Mouse (Mus musculus): ENCODE results near the gene Sash1. TPM values are rescaled to one million over a fixed set of nuclear protein-coding genes. Genes with fewer than 3 reads are reported as not detected.

Gene Sash1
- polyA plus RNA-seq, 1 experiment from 2014 or later = 6.2 TPM

DNA sequence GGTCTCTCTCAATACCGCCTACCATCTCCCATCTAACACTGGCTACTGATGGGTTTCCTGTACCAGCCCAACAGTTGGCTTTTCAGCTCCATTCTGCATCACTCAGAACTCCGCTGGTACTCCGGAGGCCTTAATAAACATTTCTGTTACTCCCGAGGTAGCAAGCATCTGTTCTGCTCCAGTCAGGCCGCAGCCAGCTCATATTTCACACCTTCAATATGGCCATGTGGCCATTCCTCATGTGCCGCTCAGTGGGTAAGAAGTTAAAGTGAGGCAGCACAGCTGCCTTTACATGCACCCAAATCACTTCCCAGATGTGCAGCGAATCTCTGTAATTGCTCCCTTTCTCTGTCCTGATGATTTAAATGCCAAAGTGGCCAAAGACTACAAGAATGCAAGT is 32.5 kb downstream of the Sash1 start:
- DNase-seq (ENCODE audit: low spot score) (peak; percentile 57), ATAC-seq (ENCODE audit: low read depth) (no peak)
- H3K9me3 ChIP-seq (ENCODE audit: control insufficient read depth, low read length) = no peaks in the 10 kb centered on the region
- 36% methylated on average over 7 of the region's 7 CpGs for WGBS
- peaks cover 10% of the 10 kb centered on the region; the same call in 1 of the 2 replicates for H3K36me3 ChIP-seq (ENCODE audit: control insufficient read depth, insufficient read depth, low read length)
- H3K9ac ChIP-seq (ENCODE audit: low read depth, low read length) = no peak overlapping the region
- no peak overlapping the region; the same call in 1 of the 2 replicates for H3K27ac ChIP-seq (replicated peaks; ENCODE audit: low read depth, low read length)
- no peak overlapping the region for H3K4me2 ChIP-seq (ENCODE audit: low read depth, low read length)
- H3K4me1 ChIP-seq (ENCODE audit: control insufficient read depth, insufficient read depth, low read length) = no peaks in the 10 kb centered on the region
- no peak overlapping the region for H3K4me3 ChIP-seq (ENCODE audit: low read depth, low read length)
- H3K27me3 ChIP-seq (replicated peaks; ENCODE audit: control insufficient read depth, insufficient read depth, low read length) = no peaks in the 10 kb centered on the region

DNA sequence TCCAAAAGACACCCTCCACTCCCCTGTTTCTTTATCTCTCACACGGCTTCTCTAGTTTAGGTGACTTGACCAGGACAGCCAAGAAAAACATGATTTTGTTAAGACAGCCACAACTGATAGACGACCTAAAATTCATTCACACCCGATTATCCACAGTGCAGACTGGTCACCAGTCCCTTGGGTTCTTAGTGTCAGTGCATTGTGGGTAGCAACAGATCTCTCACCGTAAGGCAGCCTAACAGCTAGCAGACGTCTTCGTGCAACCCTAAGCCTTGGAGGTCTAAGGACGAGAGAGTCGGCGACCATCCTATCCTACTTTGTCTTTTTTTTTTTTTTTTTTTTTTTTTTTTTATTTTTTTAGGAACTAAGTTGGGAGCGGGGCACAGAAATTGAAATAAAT is 34.2 kb downstream of the Sash1 start:
- Histone ChIP-seq H3K36me3 (ENCODE audit: control insufficient read depth, insufficient read depth, low read length) (peaks cover 10% of the 10 kb centered on the region; the same call in 1 of the 2 replicates), H3K4me1 (ENCODE audit: control insufficient read depth, insufficient read depth, low read length) (no peaks in the 10 kb centered on the region), H3K9me3 (ENCODE audit: control insufficient read depth, low read length) (no peaks in the 10 kb centered on the region), H3K4me2 (ENCODE audit: low read depth, low read length) (no peak overlapping the region), H3K4me3 (ENCODE audit: low read depth, low read length) (no peak overlapping the region), H3K9ac (ENCODE audit: low read depth, low read length) (no peak overlapping the region), H3K27ac (replicated peaks; ENCODE audit: low read depth, low read length) (no peak overlapping the region), H3K27me3 (replicated peaks; ENCODE audit: control insufficient read depth, insufficient read depth, low read length) (no peaks in the 10 kb centered on the region)
- DNase-seq (ENCODE audit: low spot score) = no peak
- 78% methylated on average over 10 of the region's 10 CpGs for WGBS
- no peak for ATAC-seq (ENCODE audit: low read depth)

DNA sequence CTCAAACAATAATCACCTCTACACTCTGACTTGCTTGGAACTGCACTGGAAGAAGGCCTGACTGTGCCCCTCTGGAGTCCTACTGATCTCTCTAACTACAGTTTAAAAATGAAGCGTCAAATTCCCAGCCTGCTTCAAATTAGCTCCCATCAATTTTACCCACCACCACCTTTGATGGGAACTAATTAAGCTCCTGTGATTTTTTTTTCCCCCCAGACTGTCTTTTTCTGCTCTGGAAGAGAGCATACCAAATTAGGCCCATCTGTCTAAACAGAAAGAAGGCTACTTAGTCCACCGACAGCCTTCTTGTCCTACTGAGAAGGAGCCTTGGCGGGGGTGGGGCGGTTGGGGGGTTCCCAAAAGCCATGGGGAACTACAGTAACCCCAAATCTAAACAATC is 37.9 kb downstream of the Sash1 start:
- peaks cover 10% of the 10 kb centered on the region; the same call in 1 of the 2 replicates for H3K36me3 ChIP-seq (ENCODE audit: control insufficient read depth, insufficient read depth, low read length)
- no peaks in the 10 kb centered on the region for H3K27me3 ChIP-seq (replicated peaks; ENCODE audit: control insufficient read depth, insufficient read depth, low read length)
- ATAC-seq (ENCODE audit: low read depth) = no peak
- no peak for DNase-seq (ENCODE audit: low spot score)
- peaks cover 6% of the 10 kb centered on the region; the same call in 1 of the 2 replicates for H3K4me1 ChIP-seq (ENCODE audit: control insufficient read depth, insufficient read depth, low read length)
- H3K9ac ChIP-seq (ENCODE audit: low read depth, low read length) = no peak overlapping the region
- H3K9me3 ChIP-seq (ENCODE audit: control insufficient read depth, low read length) = no peaks in the 10 kb centered on the region
- no peak overlapping the region for H3K4me2 ChIP-seq (ENCODE audit: low read depth, low read length)
- H3K4me3 ChIP-seq (ENCODE audit: low read depth, low read length) = no peak overlapping the region
- H3K27ac ChIP-seq (replicated peaks; ENCODE audit: low read depth, low read length) = no peak overlapping the region
- 46% methylated on average over 4 of the region's 4 CpGs for WGBS

DNA sequence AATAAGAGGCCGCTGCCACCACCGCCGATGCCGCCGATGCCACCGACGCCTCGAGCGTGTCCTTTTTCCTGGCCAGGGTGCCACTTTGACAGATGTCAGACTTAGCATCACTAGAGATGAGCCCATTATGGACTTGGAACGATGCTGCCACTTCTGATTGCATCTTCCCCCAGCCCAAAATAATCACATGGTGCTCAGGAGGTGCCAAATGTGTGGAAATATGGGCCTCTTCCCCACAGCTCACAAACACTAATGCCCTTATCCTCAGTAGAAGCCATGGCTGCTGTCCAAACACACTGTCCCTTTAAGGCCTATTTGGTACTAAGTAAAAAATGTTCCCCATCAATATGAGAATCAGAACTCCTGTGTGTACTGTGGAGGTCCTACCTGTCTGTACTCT is 39.6 kb downstream of the Sash1 start:
- Histone ChIP-seq H3K27ac (replicated peaks; ENCODE audit: low read depth, low read length) (no peak overlapping the region), H3K9ac (ENCODE audit: low read depth, low read length) (no peak overlapping the region), H3K27me3 (replicated peaks; ENCODE audit: control insufficient read depth, insufficient read depth, low read length) (no peaks in the 10 kb centered on the region), H3K4me3 (ENCODE audit: low read depth, low read length) (no peak overlapping the region), H3K4me1 (ENCODE audit: control insufficient read depth, insufficient read depth, low read length) (peaks cover 6% of the 10 kb centered on the region; the same call in 1 of the 2 replicates), H3K9me3 (ENCODE audit: control insufficient read depth, low read length) (no peaks in the 10 kb centered on the region), H3K4me2 (ENCODE audit: low read depth, low read length) (no peak overlapping the region), H3K36me3 (ENCODE audit: control insufficient read depth, insufficient read depth, low read length) (peaks cover 10% of the 10 kb centered on the region; the same call in 1 of the 2 replicates)
- ATAC-seq (ENCODE audit: low read depth) (no peak), DNase-seq (ENCODE audit: low spot score) (no peak)
- WGBS = 97% methylated on average over 10 of the region's 10 CpGs

DNA sequence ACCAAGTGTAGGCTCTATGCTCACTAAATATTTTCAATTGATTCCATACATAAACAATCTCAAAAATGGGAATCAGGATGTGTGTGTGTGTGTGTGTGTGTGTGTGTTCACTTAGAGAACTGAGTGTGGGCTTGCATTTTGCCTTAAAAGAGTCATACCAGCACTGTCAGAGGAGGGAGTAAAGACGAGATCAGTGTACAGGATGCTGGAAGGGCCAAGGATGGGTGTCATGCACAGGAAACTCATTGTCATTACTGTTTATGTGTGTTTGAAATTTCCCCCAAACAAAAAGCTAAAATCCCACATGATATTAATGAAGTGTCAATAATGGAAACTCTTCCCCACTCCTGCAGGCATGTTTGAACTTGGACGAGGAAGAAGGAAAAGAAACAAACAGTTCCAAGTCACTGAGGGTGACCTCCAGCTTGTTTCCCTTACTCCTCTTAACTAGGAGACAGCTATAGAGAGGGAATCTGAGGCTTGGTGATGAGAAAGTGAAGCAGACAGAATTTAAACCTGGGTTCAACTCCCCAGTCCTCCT is 40.6 kb downstream of the Sash1 start:
- peaks cover 14% of the 10 kb centered on the region for H3K4me1 ChIP-seq (ENCODE audit: control insufficient read depth, insufficient read depth, low read length)
- DNase-seq (ENCODE audit: low spot score) = no peak
- H3K9me3 ChIP-seq (ENCODE audit: control insufficient read depth, low read length) = no peaks in the 10 kb centered on the region
- peaks cover 10% of the 10 kb centered on the region; the same call in 1 of the 2 replicates for H3K36me3 ChIP-seq (ENCODE audit: control insufficient read depth, insufficient read depth, low read length)
- H3K9ac ChIP-seq (ENCODE audit: low read depth, low read length) = no peak overlapping the region
- ATAC-seq (ENCODE audit: low read depth) = no peak
- no peaks in the 10 kb centered on the region for H3K27me3 ChIP-seq (replicated peaks; ENCODE audit: control insufficient read depth, insufficient read depth, low read length)
- H3K27ac ChIP-seq (replicated peaks; ENCODE audit: low read depth, low read length) = no peak overlapping the region
- WGBS = 59% methylated on average over 2 of the region's 2 CpGs
- H3K4me2 ChIP-seq (ENCODE audit: low read depth, low read length) = no peak overlapping the region
- no peak overlapping the region for H3K4me3 ChIP-seq (ENCODE audit: low read depth, low read length)

DNA sequence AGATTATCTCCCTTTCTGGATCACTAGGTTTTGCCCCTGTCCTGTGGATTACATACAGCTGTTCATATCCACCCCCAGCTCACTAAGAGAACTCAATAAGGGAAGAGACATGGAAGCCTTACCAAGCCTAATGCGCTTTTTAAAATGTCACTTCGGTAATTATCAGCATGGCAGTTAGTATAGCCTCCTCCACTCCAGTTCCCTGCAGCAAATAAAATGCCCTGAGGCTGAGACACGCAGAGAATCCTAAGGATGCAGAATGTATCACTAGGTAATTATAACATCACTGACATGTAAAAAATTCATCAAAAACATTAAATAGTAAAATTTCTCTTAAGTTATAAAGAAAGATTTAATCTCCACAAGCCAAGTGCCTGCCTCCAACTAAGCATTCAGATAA is 45.9 kb downstream of the Sash1 start:
- 65% methylated on average over 3 of the region's 3 CpGs for WGBS
- Histone ChIP-seq H3K27ac (replicated peaks; ENCODE audit: low read depth, low read length) (no peak overlapping the region), H3K4me1 (ENCODE audit: control insufficient read depth, insufficient read depth, low read length) (peaks cover 17% of the 10 kb centered on the region), H3K9me3 (ENCODE audit: control insufficient read depth, low read length) (no peaks in the 10 kb centered on the region), H3K36me3 (ENCODE audit: control insufficient read depth, insufficient read depth, low read length) (no peaks in the 10 kb centered on the region), H3K9ac (ENCODE audit: low read depth, low read length) (no peak overlapping the region), H3K4me3 (ENCODE audit: low read depth, low read length) (no peak overlapping the region), H3K27me3 (replicated peaks; ENCODE audit: control insufficient read depth, insufficient read depth, low read length) (no peaks in the 10 kb centered on the region), H3K4me2 (ENCODE audit: low read depth, low read length) (no peak overlapping the region)
- no peak for DNase-seq (ENCODE audit: low spot score)
- no peak for ATAC-seq (ENCODE audit: low read depth)

DNA sequence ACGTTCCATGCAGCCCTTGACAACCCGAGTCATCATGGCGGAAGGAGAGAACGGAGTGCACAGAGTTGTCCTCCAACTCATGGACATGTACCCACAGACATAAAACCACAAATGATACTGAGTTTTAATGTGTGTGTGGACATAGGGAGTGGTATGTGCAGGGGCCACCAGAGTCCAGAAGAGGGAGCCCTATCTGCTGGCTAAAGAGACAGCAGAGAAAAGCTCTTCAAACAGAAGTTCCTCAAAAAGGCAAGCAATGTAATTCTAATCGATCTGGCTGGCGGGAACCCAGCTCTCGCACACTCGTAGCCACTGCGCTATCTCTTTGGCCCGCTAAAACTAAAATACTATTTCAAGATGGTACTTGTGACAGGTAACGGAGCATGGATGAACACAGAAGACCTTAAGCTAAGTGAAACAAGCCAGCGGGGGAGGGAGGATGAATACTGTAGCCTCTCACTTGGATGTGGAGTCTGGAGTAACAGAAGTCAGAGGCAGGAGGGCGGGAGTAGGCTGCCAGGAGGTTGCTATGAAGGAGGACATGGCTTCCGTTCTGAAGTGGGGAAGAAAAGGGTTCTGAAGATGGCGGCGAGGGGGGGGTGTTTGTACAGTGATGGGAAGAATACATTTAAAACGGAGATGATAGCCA is 51.9 kb downstream of the Sash1 start:
- Histone ChIP-seq H3K4me1 (ENCODE audit: control insufficient read depth, insufficient read depth, low read length) (peaks cover 3% of the 10 kb centered on the region; the same call in 1 of the 2 replicates), H3K9me3 (ENCODE audit: control insufficient read depth, low read length) (no peaks in the 10 kb centered on the region), H3K27me3 (replicated peaks; ENCODE audit: control insufficient read depth, insufficient read depth, low read length) (no peaks in the 10 kb centered on the region), H3K27ac (replicated peaks; ENCODE audit: low read depth, low read length) (no peak overlapping the region), H3K36me3 (ENCODE audit: control insufficient read depth, insufficient read depth, low read length) (no peaks in the 10 kb centered on the region), H3K4me2 (ENCODE audit: low read depth, low read length) (no peak overlapping the region), H3K9ac (ENCODE audit: low read depth, low read length) (no peak overlapping the region), H3K4me3 (ENCODE audit: low read depth, low read length) (no peak overlapping the region)
- DNase-seq (ENCODE audit: low spot score) = no peak
- no peak for ATAC-seq (ENCODE audit: low read depth)
- WGBS = 94% methylated on average over 17 of the region's 17 CpGs

DNA sequence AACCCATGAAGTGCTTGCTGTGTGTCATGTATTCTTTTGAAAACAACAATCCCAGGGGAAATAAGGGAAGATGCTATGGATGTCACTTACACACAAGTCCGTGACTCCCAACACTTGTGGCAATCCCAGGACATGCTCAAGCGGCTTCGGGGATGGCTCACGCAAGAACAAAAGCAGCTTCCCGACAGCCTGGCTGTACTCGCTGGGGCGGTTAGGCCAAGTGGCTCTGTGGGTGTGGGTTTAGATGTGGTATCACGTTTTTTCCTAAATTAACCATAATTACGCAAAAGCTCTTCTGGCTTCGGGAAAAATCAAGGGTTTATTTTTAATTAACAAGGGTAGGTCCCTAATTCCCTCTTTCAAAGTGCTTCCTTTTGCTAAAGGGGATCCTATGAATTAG is 59.6 kb downstream of the Sash1 start:
- Histone ChIP-seq H3K4me3 (ENCODE audit: low read depth, low read length) (no peak overlapping the region), H3K4me1 (ENCODE audit: control insufficient read depth, insufficient read depth, low read length) (peaks cover 10% of the 10 kb centered on the region; the same call in 1 of the 2 replicates), H3K9ac (ENCODE audit: low read depth, low read length) (0 out of 2 replicates have a peak overlapping the region, but pooled peaks have one; percentile 19), H3K36me3 (ENCODE audit: control insufficient read depth, insufficient read depth, low read length) (no peaks in the 10 kb centered on the region), H3K27me3 (replicated peaks; ENCODE audit: control insufficient read depth, insufficient read depth, low read length) (no peaks in the 10 kb centered on the region), H3K27ac (replicated peaks; ENCODE audit: low read depth, low read length) (no peak overlapping the region), H3K4me2 (ENCODE audit: low read depth, low read length) (no peak overlapping the region), H3K9me3 (ENCODE audit: control insufficient read depth, low read length) (no peaks in the 10 kb centered on the region)
- peak; percentile 68 for ATAC-seq (ENCODE audit: low read depth)
- 51% methylated on average over 10 of the region's 10 CpGs for WGBS
- DNase-seq (ENCODE audit: low spot score) = no peak

DNA sequence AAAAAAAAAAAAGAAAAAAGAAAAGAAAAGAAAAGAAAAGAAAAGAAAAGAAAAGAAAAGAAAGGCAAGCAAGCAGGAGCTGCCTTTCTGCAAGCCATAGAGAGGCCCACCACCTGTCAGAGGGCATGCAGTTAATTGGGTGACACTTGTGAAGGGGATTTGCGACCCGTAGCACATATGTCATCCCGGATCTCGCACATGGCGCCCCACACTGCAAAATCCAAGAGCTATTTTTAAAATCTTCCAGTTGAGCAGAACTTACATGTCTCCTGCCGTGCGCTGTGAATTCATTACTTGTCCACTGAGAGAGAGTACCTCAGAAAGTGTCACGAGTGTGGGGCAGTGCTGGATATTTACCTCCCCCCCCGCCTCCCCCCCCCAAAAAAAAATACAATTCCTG is 60.0 kb downstream of the Sash1 start:
- ATAC-seq (ENCODE audit: low read depth) = peak; percentile 80; the same call in 1 of the 2 replicates
- Histone ChIP-seq H3K4me1 (ENCODE audit: control insufficient read depth, insufficient read depth, low read length) (peaks cover 10% of the 10 kb centered on the region; the same call in 1 of the 2 replicates), H3K9me3 (ENCODE audit: control insufficient read depth, low read length) (no peaks in the 10 kb centered on the region), H3K36me3 (ENCODE audit: control insufficient read depth, insufficient read depth, low read length) (no peaks in the 10 kb centered on the region), H3K27ac (replicated peaks; ENCODE audit: low read depth, low read length) (no peak overlapping the region), H3K9ac (ENCODE audit: low read depth, low read length) (no peak overlapping the region), H3K4me2 (ENCODE audit: low read depth, low read length) (no peak overlapping the region), H3K27me3 (replicated peaks; ENCODE audit: control insufficient read depth, insufficient read depth, low read length) (no peaks in the 10 kb centered on the region), H3K4me3 (ENCODE audit: low read depth, low read length) (no peak overlapping the region)
- DNase-seq (ENCODE audit: low spot score) = peak; percentile 77
- 71% methylated on average over 9 of the region's 9 CpGs for WGBS
